Mouse (Mus musculus) monocyte, adult 5-6 weeks (primary cell): Measurements from ENCODE around the gene Klf7. TPM values are rescaled to one million over a fixed set of nuclear protein-coding genes. Genes with fewer than 3 reads are reported as not detected.

Experiments used
- ATAC-seq: fragments of 153-309, 156-312 bp; replicated peaks from 2 replicates; pipeline ENCODE4 v1.8.0; 2017; ENCODE audit warnings: mild to moderate bottlenecking; ENCODE audit not compliant: low TSS enrichment, insufficient number of reproducible peaks, severe bottlenecking, poor library complexity, low FRiP score
- total RNA-seq: library from RNA; stranded (forward); fragments of 200-1000, 200-491, 200-594 nt; gene quantifications from 3 replicates; pipeline ENCODE4 v1.2.3, GENCODE M21; 2017

Klf7 gene
- total RNA-seq, 1 experiment from 2014 or later, result 19.5 TPM

- no peak for ATAC-seq
Observed at GRCm38 (mm10) chr1:64040061-64040686, 81.9 kb downstream of the Klf7 start.

GRCm38 (mm10) chr1:64038343-64038742 is 83.7 kb downstream of the Klf7 start:
- ATAC-seq, result no peak

GRCm38 (mm10) chr1:64037800-64038199 is 84.3 kb downstream of the Klf7 start:
- no peak for ATAC-seq

- ATAC-seq, result no peak
Observed at GRCm38 (mm10) chr1:64036881-64037452, 85.1 kb downstream of the Klf7 start.

GRCm38 (mm10) chr1:64035804-64036203 is 86.3 kb downstream of the Klf7 start:
- no peak for ATAC-seq

GRCm38 (mm10) chr1:64035087-64035791 is 86.8 kb downstream of the Klf7 start:
- ATAC-seq, result no peak

GRCm38 (mm10) chr1:64032502-64033231 is 89.4 kb downstream of the Klf7 start:
- ATAC-seq, result no peak

GRCm38 (mm10) chr1:64021986-64022385 is 100.1 kb downstream of the Klf7 start:
- no peak for ATAC-seq

- ATAC-seq, result no peak
Observed at GRCm38 (mm10) chr1:64020672-64021635, 101.1 kb downstream of the Klf7 start.

- ATAC-seq, result no peak
Observed at GRCm38 (mm10) chr1:64019127-64019635, 102.9 kb downstream of the Klf7 start.

- no peak for ATAC-seq
Observed at GRCm38 (mm10) chr1:64018466-64019077, 103.5 kb downstream of the Klf7 start.

GRCm38 (mm10) chr1:64014091-64014490 is 108.0 kb downstream of the Klf7 start:
- no peak for ATAC-seq

GRCm38 (mm10) chr1:64008994-64009393 is 113.1 kb downstream of the Klf7 start:
- ATAC-seq, result no peak

GRCm38 (mm10) chr1:64008031-64008430 is 114.1 kb downstream of the Klf7 start:
- ATAC-seq, result no peak

GRCm38 (mm10) chr1:64005194-64005593 is 116.9 kb downstream of the Klf7 start:
- ATAC-seq, result no peak

- ATAC-seq, result no peak
Observed at GRCm38 (mm10) chr1:64003525-64004291, 118.4 kb downstream of the Klf7 start.

- no peak for ATAC-seq
Observed at GRCm38 (mm10) chr1:64002036-64002435, 120.0 kb downstream of the Klf7 start.
